In the genomic region with DNA sequence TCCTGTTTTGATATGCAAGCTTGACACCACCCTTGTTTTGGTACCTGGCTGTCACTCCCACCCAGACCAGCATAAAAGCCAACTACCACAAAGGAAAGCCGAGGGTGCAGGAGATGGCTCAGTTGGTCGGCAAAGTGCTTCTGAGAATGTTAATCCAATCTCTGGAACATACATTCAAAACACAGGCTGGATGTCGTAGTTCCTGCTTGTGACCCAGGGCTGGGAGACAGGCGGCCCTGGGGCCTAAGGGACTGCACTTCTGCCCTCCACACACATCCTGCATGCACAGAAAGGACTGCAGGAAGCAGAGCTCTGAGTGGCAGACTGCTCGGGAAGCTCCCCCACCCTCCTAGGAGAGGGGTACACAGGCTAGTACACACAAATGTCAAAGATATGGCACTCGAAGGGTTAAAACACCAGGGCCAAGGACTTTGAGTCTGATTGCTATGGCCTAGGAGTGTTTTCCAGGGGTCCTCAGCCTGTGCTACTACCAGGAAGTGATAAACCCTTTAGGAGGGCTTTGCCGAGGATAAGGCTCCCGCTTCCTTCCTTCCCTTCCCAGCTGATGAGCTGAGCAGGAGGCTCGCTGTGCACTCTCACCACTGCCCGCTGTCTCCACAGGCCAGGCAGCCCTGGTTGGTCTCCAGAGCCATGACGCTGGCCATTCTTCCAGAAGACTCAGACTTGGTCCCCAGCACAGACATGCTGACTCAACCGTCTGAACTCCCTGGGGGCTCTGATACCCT, we compare ENCODE assay signal across 11 mouse cellular contexts. TPM values are rescaled to one million over a fixed set of nuclear protein-coding genes. Genes with fewer than 3 reads are reported as not detected.
A peak's percentile ranks its signal among the peaks of the same experiment; 100 is the strongest.
DNase-seq lines count a peak whose midpoint lies in the region; ATAC-seq and TF ChIP-seq lines count a peak whose summit lies in the region.
"Had no signal": no experiment of that assay in that cellular context is flagged by ENCODE, and none has a peak within 500 bp of the region (broad histone marks: within the 10 kb centered on the region; RNA-seq: fewer than 3 reads in every experiment).

No protein-coding gene starts in this region.

- no peak for ATAC-seq in intestine, embryonic 15.5 days
- ATAC-seq: forebrain, postnatal 0 days; midbrain, embryonic 16.5 days had no signal

- no peaks in the 10 kb centered on the region for H3K27me3 ChIP-seq in kidney, adult 2 months (replicated peaks; ENCODE audit: control insufficient read depth, insufficient read depth, low read length)
- no peaks in the 10 kb centered on the region for H3K27me3 ChIP-seq in intestine, embryonic 15.5 days (replicated peaks)
- H3K27me3 ChIP-seq in forebrain, embryonic 10.5 days (ENCODE audit: poor library complexity, severe bottlenecking), result no peaks in the 10 kb centered on the region
- H3K27me3 ChIP-seq: hindbrain, embryonic 13.5 days had no signal

- WGBS in kidney, adult 2 months, result 66% methylated on average over 12 of the region's 12 CpGs
- WGBS in intestine, embryonic 15.5 days, result 54% methylated on average over 12 of the region's 12 CpGs
- 76% methylated on average over 12 of the region's 12 CpGs for WGBS in forebrain, embryonic 10.5 days

- no peak for TF ChIP-seq CTCF in kidney, adult 2 months (conservative IDR thresholded peaks at IDR 0.05; ENCODE audit: insufficient read depth, insufficient read length, low read depth, low read length)

- H3K4me3 ChIP-seq in kidney, adult 2 months (ENCODE audit: insufficient read depth, low read depth, low read length), result no peak overlapping the region
- H3K4me3 ChIP-seq in intestine, embryonic 15.5 days (replicated peaks), result no peak overlapping the region
- H3K4me3 ChIP-seq in forebrain, embryonic 10.5 days, result no peak overlapping the region
- H3K4me3 ChIP-seq: hindbrain, embryonic 13.5 days had no signal

- peak; percentile 32 for DNase-seq in kidney, postnatal 14 days
- DNase-seq in kidney, adult 2 months, result no peak
- DNase-seq in CD4-positive, CD25-positive, alpha-beta regulatory T cell, adult 2 months (ENCODE audit: low read depth, low spot score), result peak; percentile 41
- DNase-seq in T-cell, adult 2 months (ENCODE audit: low spot score), result peak; percentile 80
- DNase-seq in frontal cortex, postnatal 36 days (ENCODE audit: low spot score in 2 of 2), result no peak
- DNase-seq in forebrain, embryonic 10.5 days (ENCODE audit: extremely low spot score, low spot score), result no peak
- DNase-seq in layer of hippocampus, postnatal 10 days (ENCODE audit: low spot score in 2 of 2), result no peak
- DNase-seq: forebrain, postnatal 0 days had no signal

- no peak overlapping the region for H3K9ac ChIP-seq in intestine, embryonic 15.5 days
- H3K9ac ChIP-seq: forebrain, postnatal 0 days; hindbrain, embryonic 13.5 days had no signal

- no peak for TF ChIP-seq POLR2A in kidney, adult 2 months (IDR thresholded peaks at IDR 0.05; ENCODE audit: low read depth, low read length)

- H3K36me3 ChIP-seq in kidney, adult 2 months (ENCODE audit: control insufficient read depth, insufficient read depth, low read length), result no peaks in the 10 kb centered on the region
- H3K36me3 ChIP-seq in intestine, embryonic 15.5 days, result no peaks in the 10 kb centered on the region
- H3K36me3 ChIP-seq in forebrain, embryonic 10.5 days (replicated peaks), result no peaks in the 10 kb centered on the region
- H3K36me3 ChIP-seq: hindbrain, embryonic 13.5 days had no signal

- H3K9me3 ChIP-seq in intestine, embryonic 15.5 days, result no peaks in the 10 kb centered on the region
- H3K9me3 ChIP-seq in forebrain, embryonic 10.5 days, result no peaks in the 10 kb centered on the region
- H3K9me3 ChIP-seq: hindbrain, embryonic 13.5 days had no signal

- H3K4me1 ChIP-seq in kidney, adult 2 months (ENCODE audit: control insufficient read depth, insufficient read depth, low read length), result peaks cover 3% of the 10 kb centered on the region; the same call in 1 of the 2 replicates
- H3K4me1 ChIP-seq in intestine, embryonic 15.5 days (replicated peaks), result peaks cover 37% of the 10 kb centered on the region
- peaks cover 42% of the 10 kb centered on the region for H3K4me1 ChIP-seq in forebrain, embryonic 10.5 days

- H3K27ac ChIP-seq in kidney, adult 2 months (ENCODE audit: insufficient read depth, low read depth, low read length), result no peak overlapping the region
- 0 out of 2 replicates have a peak overlapping the region, but pooled peaks have one; percentile 23 for H3K27ac ChIP-seq in intestine, embryonic 15.5 days
- H3K27ac ChIP-seq in forebrain, embryonic 10.5 days, result no peak overlapping the region; the same call in 1 of the 2 replicates
- H3K27ac ChIP-seq: hindbrain, embryonic 13.5 days had no signal

- no peak overlapping the region for H3K4me2 ChIP-seq in intestine, embryonic 15.5 days (replicated peaks)
- H3K4me2 ChIP-seq: hindbrain, embryonic 13.5 days had no signal

RNA-seq across cellular contexts. Expression of a gene that starts 58.0 kb away (rescaled TPM):
- 20.0 and 25.1 TPM in 2 replicates for polyA plus RNA-seq in kidney, adult 2 months (2012; rRNA removed)
- polyA plus RNA-seq in intestine, embryonic 15.5 days (2015; fragmentation: Nextera tagmentation; extraction: Ambion mirVana), result 27.6 and 29.2 TPM in 2 replicates
- 35.5 and 36.9 TPM in 2 replicates for polyA plus RNA-seq in forebrain, embryonic 10.5 days (2016; fragmentation: Nextera tagmentation; extraction: Ambion mirVana)
- 10 to 100 TPM; 77.7 to 91.6 TPM for total RNA-seq in layer of hippocampus, postnatal 10 days (2021)

Comparison
In these comparisons a context has a peak if more than half of its experiments do, and no peak if none do; other contexts are left out.
1. DNase-seq: peak in kidney, postnatal 14 days (single experiment), CD4-positive, CD25-positive, alpha-beta regulatory T cell, adult 2 months (single experiment) and T-cell, adult 2 months (single experiment); none in kidney, adult 2 months (single experiment), frontal cortex, postnatal 36 days (0 of 2), forebrain, embryonic 10.5 days (single experiment) and layer of hippocampus, postnatal 10 days (0 of 2).